Mouse (Mus musculus) limb, embryonic 13.5 days (tissue): Measurements from ENCODE around the gene Phc3. TPM values are rescaled to one million over a fixed set of nuclear protein-coding genes. Genes with fewer than 3 reads are reported as not detected.

Source experiments
- ATAC-seq: fragments of 200-750 bp; cut with Nextera tagmentation; 2 replicates; pipeline ENCODE4 v1.8.0; 2017; ENCODE audit warnings: low read depth, moderate number of reproducible peaks, moderate TSS enrichment; ENCODE audit not compliant: low FRiP score
- H3K27ac ChIP-seq: fragments of 300-500 bp; sonication (generic); 2 replicates; pipeline ENCODE4 v1.5.1; 2015; ENCODE audit warnings: inconsistent platforms, mild to moderate bottlenecking, moderate library complexity
- H3K27me3 ChIP-seq: fragments of 300-500 bp; sonication (generic); 2 replicates; pipeline ENCODE4 v1.6.1; 2015; ENCODE audit warnings: mild to moderate bottlenecking, inconsistent platforms
- H3K36me3 ChIP-seq: fragments of 300-500 bp; sonication (generic); 2 replicates; pipeline ENCODE4 v1.6.1; 2015; ENCODE audit warnings: inconsistent platforms, mild to moderate bottlenecking, moderate library complexity
- H3K4me1 ChIP-seq: fragments of 300-500 bp; sonication (generic); 2 replicates; pipeline ENCODE4 v1.6.1; 2015; ENCODE audit warnings: inconsistent platforms
- H3K4me2 ChIP-seq: fragments of 300-500 bp; sonication (generic); replicated peaks from 2 replicates; pipeline ENCODE4 v1.6.1; 2015; ENCODE audit warnings: inconsistent platforms, mild to moderate bottlenecking, moderate library complexity
- H3K4me3 ChIP-seq: fragments of 300-500 bp; sonication (generic); 2 replicates; pipeline ENCODE4 v1.5.1; 2015; ENCODE audit warnings: moderate library complexity, mild to moderate bottlenecking, inconsistent platforms
- H3K9ac ChIP-seq: fragments of 300-500 bp; sonication (generic); 2 replicates; pipeline ENCODE4 v1.6.1; 2015; ENCODE audit warnings: mild to moderate bottlenecking, inconsistent platforms
- H3K9me3 ChIP-seq: fragments of 300-500 bp; sonication (generic); 2 replicates; pipeline ENCODE4 v1.6.1; 2016; ENCODE audit warnings: inconsistent platforms
- WGBS: fragments of 180-500 bp; shearing (Covaris S2); methylation state at CpG from one replicate; pipeline ENCODE4 v1.1.7; 2015; 5-methylcytosine and 5-hydroxymethylcytosine counted together
- polyA plus RNA-seq: library from polyadenylated mRNA; unstranded; fragments of >200 nt; fragmentation: Nextera tagmentation; extraction: Ambion mirVana; gene quantifications from 2 replicates; pipeline ENCODE4 v1.2.1, GENCODE M21; 2015

Phc3 gene
- polyA plus RNA-seq, 1 experiment from 2014 or later: 7.9 TPM

DNA sequence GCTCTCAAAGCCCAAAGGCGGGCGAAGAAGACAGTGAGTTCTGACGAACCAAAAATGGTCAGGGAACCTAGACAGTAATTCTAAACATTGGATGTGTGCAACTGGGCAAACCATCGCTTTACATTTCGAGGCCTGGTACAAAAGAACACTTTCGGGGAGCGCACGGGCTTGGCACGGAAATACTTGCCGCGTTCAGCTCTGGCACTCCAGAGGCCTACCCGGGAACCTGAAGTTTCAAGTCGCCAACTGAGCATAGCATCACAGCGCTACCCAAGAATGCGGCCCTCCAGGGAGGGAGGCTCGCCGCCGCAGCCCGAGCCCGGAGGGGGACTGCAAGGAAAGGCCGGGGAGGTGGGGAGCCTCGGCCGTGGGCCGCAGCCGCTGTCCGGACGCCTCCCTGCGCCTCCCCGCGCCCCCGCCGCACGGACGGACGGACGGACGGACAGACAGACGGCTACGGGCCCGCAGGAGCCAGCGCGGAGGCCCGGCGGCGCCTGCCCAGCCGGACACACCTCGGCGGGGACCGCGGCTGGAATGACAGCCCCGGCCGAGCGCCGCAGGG is 603 bp downstream of the Phc3 start:
- H3K4me2 ChIP-seq: peak overlapping the region; percentile 65
- peaks cover 28% of the 10 kb centered on the region for H3K36me3 ChIP-seq
- H3K4me1 ChIP-seq: peaks cover 14% of the 10 kb centered on the region
- peak overlapping the region; percentile 99 for H3K4me3 ChIP-seq
- ATAC-seq: peak; percentile 52
- peak overlapping the region; percentile 95 for H3K9ac ChIP-seq
- H3K27ac ChIP-seq: peak overlapping the region; percentile 89
- H3K27me3 ChIP-seq: no peaks in the 10 kb centered on the region
- H3K9me3 ChIP-seq: no peaks in the 10 kb centered on the region
- WGBS: under 1% methylated on average over 42 of the region's 54 CpGs

DNA sequence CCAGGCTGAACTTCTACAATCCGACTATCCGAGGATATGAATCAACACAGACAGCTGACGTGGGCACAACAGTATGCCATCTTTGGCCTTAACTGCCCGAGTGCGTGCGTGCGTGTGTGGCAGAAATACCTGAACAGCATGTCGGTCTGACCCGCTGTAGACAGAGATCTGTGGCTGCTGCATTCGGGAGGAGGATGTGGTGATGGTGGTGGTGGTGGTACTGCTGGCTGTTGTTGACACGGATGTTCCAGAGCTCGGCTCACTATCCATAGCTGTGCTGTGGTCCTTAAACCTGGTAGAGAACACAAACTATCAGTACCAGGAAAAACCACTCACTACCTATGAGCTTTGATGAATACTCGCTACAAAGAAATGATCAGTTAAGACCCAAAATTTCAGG is 3.6 kb downstream of the Phc3 start:
- Histone ChIP-seq H3K4me1 (peaks cover 14% of the 10 kb centered on the region), H3K36me3 (peaks cover 46% of the 10 kb centered on the region), H3K4me2 (no peak overlapping the region), H3K9me3 (no peaks in the 10 kb centered on the region), H3K27me3 (no peaks in the 10 kb centered on the region), H3K27ac (no peak overlapping the region), H3K9ac (no peak overlapping the region), H3K4me3 (no peak overlapping the region)
- 93% methylated on average over 13 of the region's 13 CpGs for WGBS
- no peak for ATAC-seq

DNA sequence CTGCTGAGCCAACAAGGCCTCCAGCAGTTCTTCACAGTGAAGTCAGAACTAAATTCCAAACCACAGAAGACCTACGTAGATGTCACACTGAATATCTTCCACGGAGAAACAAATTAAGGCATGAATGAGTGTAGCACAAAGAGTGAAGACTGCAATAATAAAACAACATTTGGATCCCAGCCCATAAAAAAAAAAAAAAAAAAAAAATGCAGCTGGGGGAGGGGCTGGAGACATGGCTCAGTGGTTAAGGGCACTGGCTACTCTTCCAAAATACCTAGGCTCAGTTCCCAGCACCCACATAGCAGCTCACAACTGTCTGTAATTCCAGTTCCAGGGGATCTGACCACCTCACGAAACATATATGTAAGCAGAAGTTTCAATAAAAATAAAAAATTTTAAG is 5.0 kb downstream of the Phc3 start:
- Histone ChIP-seq H3K4me2 (no peak overlapping the region), H3K4me1 (peaks cover 6% of the 10 kb centered on the region), H3K27ac (no peak overlapping the region), H3K9me3 (no peaks in the 10 kb centered on the region), H3K4me3 (no peak overlapping the region), H3K9ac (no peak overlapping the region), H3K36me3 (peaks cover 60% of the 10 kb centered on the region), H3K27me3 (no peaks in the 10 kb centered on the region)
- WGBS: 90% methylated on average over 3 of the region's 3 CpGs
- no peak for ATAC-seq

DNA sequence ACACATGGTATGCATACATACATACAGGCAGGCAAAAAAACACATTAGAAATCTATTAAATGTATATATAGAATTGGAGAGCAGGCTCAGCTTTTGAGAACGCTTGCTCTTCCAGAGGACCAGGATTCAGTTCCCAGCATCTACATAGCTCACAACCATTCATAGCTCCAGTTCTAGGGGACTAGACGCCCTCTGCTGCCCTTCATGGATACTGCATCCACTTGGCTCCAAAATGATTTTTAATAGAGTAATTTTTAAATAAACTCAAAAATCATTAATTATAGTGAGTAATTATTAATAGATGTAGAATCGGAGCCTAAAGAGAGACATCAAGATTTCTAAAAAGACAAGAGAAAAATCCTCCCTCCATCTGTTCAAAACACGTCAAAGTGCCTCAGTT is 6.1 kb downstream of the Phc3 start:
- Histone ChIP-seq H3K9me3 (no peaks in the 10 kb centered on the region), H3K4me1 (peaks cover 5% of the 10 kb centered on the region), H3K4me2 (no peak overlapping the region), H3K27ac (no peak overlapping the region), H3K4me3 (no peak overlapping the region), H3K9ac (no peak overlapping the region), H3K27me3 (no peaks in the 10 kb centered on the region), H3K36me3 (peaks cover 71% of the 10 kb centered on the region)
- 93% methylated on average over 4 of the region's 4 CpGs for WGBS
- ATAC-seq: no peak

DNA sequence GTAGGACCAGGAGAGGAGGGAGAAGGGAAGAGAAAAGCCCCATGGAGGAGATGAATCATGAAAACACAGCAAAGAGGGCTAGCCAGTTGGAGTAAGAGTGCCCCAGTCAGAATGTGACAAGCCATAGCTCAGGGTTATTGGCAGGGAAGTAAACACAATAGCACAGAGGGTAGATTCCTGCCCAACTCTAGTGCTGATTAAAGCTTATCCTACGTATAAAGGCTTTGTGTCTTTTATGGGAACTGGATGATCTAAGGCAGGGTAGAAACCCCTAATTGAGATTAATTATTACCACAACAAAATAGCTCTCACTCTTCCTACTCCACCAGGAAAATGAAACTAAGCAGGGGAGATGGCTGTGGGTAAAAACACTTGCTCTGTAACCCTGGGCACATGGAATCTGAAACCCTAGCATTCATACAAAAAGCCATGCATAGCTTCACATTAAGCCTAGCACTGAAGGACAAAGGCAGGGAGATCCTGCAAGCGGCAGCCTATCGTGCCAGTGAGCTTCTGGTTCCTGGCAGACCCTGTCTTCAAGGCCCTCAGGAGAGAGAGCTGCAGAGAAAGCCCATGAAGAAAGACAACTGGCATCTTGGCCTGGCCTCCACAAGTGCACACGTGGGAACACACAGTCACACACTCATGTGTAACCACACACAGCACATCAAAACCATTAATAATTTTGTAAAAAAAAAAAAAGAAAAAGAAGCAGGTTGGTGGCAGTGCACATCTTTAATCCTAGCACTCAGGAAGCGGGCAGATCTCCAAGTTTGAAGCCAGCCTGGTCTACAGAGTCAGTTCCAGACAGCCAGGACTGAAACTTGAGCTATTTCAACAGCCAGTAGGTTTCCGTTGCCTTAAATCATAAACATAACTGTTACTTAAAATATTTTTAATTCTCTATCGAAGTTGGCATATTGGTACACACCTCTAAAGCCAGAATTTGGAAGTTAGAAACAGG is 9.1 kb downstream of the Phc3 start:
- Histone ChIP-seq H3K4me1 (no peaks in the 10 kb centered on the region), H3K27me3 (no peaks in the 10 kb centered on the region), H3K9me3 (no peaks in the 10 kb centered on the region), H3K9ac (no peak overlapping the region), H3K4me3 (no peak overlapping the region), H3K36me3 (peaks cover 85% of the 10 kb centered on the region), H3K27ac (no peak overlapping the region), H3K4me2 (no peak overlapping the region)
- ATAC-seq: no peak
- WGBS: 76% methylated on average over 7 of the region's 7 CpGs

DNA sequence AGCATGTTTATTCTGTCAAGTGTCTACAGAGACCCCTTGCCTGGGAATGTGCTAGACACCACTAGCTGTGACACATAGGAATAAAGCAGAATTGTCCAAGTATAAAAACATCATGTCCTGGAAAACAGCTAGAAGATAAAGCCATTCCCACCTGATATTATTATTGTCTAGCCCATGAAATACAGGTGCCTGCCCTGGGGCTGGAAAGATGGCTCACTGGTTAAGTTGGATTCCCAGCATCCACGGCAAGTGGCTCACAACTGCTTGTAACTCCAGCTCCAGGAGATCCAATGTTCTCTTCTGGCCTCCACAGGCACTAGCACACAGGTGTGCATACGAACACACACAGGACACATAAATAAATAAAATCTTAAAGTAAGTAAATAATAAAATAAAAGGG is 10.5 kb downstream of the Phc3 start:
- no peaks in the 10 kb centered on the region for H3K4me1 ChIP-seq
- H3K36me3 ChIP-seq: peaks cover 83% of the 10 kb centered on the region
- ATAC-seq: no peak
- H3K9me3 ChIP-seq: no peaks in the 10 kb centered on the region
- no peaks in the 10 kb centered on the region for H3K27me3 ChIP-seq
- no peak overlapping the region for H3K27ac ChIP-seq
- WGBS: 89% methylated on average over 2 of the region's 2 CpGs
- no peak overlapping the region for H3K9ac ChIP-seq
- H3K4me3 ChIP-seq: no peak overlapping the region
- no peak overlapping the region for H3K4me2 ChIP-seq

DNA sequence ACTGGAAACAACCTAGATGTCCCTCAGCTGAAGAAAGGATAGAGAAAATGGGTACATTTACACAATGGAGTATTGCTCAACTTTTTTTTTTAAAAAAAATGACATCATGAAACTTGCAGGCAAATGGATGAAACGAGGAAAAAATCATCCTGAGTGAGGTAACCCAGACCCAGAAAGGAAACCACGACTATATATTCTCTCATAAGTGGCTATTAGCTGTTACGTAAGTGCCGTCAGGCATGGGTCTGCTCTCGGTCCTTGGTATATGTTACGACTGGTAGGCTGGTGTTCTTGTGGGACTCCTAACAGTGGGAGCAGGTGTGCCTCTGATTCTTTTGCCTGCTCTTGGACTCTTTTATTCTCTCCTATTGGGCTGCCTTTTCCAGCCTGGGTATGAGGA is 12.9 kb downstream of the Phc3 start:
- 91% methylated on average over 6 of the region's 6 CpGs for WGBS
- H3K27ac ChIP-seq: no peak overlapping the region
- no peaks in the 10 kb centered on the region for H3K27me3 ChIP-seq
- H3K9me3 ChIP-seq: no peaks in the 10 kb centered on the region
- peaks cover 82% of the 10 kb centered on the region for H3K36me3 ChIP-seq
- H3K9ac ChIP-seq: no peak overlapping the region
- ATAC-seq: no peak
- no peak overlapping the region for H3K4me3 ChIP-seq
- no peaks in the 10 kb centered on the region for H3K4me1 ChIP-seq
- H3K4me2 ChIP-seq: no peak overlapping the region

DNA sequence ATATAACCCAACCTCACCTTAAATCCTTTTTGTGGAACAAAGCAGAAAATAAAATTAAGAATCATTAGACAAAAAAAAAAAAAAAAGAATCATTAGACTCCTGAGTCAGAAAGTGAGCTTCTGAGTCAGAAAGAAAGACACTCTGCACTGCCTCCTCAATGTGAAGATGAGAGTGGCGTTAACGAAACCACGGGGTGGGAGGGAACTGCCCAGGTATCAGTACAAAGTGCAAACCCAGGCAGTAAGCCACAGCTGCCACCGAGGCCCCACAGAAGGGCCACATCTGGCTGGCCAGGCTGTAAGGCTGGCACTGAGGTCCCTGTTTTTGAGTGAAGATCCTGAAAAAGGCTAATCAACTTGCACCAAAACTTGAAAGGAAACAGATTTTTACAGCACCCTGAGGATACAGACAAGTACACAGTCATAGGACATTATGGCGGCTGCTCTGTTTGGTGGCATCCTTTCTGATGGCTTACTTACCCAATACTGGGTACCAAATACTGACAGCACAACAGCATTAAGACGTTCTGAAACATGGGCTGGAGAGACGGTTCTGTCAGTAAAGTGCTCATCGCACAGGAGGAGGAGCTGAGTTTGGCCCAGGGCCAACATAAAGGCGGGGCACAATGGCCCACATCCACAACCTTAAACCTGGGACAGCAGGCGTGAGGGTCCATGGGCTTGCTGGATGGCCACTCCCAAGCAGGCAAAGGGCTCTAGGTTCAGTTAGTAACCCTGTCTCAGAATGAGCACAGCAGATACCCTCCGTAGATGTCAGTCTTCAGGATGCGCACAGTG is 16.7 kb downstream of the Phc3 start:
- H3K4me3 ChIP-seq: no peak overlapping the region
- H3K27me3 ChIP-seq: no peaks in the 10 kb centered on the region
- 94% methylated on average over 12 of the region's 12 CpGs for WGBS
- H3K4me2 ChIP-seq: no peak overlapping the region
- H3K4me1 ChIP-seq: no peaks in the 10 kb centered on the region
- H3K9me3 ChIP-seq: no peaks in the 10 kb centered on the region
- H3K27ac ChIP-seq: no peak overlapping the region
- ATAC-seq: no peak
- no peak overlapping the region for H3K9ac ChIP-seq
- H3K36me3 ChIP-seq: peaks cover 69% of the 10 kb centered on the region

DNA sequence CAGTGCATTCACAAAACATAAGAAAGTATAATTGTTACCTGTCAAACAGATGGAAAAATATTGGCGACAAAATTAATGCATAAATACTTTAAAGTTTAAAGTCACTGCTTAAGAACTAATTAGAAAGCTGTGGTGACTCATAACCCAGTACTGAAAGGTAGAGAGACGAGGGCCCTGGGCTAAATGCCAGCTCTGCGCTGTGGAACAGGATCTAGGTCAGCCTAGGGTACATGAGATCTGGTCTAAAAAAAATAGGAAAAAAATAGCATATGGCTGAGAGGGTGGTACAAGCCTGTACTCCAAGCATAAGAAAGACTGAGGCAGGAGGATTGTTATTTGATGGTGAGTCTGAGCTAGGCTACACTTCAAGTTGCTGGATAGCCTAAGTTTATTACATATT is 17.6 kb downstream of the Phc3 start:
- no peak overlapping the region for H3K4me3 ChIP-seq
- H3K27ac ChIP-seq: no peak overlapping the region
- 76% methylated on average over 3 of the region's 3 CpGs for WGBS
- no peaks in the 10 kb centered on the region for H3K27me3 ChIP-seq
- no peak overlapping the region for H3K4me2 ChIP-seq
- no peak overlapping the region for H3K9ac ChIP-seq
- H3K4me1 ChIP-seq: no peaks in the 10 kb centered on the region
- H3K36me3 ChIP-seq: peaks cover 70% of the 10 kb centered on the region
- ATAC-seq: no peak
- H3K9me3 ChIP-seq: no peaks in the 10 kb centered on the region

DNA sequence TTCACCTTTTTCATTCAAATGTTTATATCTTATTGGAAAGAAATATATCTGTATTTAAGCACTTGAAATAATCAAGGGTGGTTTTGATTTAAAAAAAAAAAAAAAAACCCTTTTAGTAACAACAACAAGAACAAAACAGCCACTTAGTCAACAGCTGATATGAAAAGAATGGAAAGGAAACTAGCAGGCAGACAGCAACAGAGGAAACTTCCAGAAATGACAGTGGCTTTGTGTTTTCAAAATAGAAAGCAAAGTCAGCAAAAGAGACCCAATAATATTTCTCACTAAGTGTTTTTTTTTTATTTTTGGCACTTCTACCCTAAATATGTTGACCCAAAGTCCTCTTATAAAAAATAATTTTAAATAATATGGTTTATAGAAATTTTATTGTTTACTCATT is 34.8 kb downstream of the Phc3 start:
- Histone ChIP-seq H3K9ac (no peak overlapping the region), H3K4me2 (no peak overlapping the region), H3K36me3 (peaks cover 48% of the 10 kb centered on the region), H3K27ac (no peak overlapping the region), H3K27me3 (no peaks in the 10 kb centered on the region), H3K4me3 (no peak overlapping the region), H3K4me1 (no peaks in the 10 kb centered on the region), H3K9me3 (no peaks in the 10 kb centered on the region)
- no peak for ATAC-seq

DNA sequence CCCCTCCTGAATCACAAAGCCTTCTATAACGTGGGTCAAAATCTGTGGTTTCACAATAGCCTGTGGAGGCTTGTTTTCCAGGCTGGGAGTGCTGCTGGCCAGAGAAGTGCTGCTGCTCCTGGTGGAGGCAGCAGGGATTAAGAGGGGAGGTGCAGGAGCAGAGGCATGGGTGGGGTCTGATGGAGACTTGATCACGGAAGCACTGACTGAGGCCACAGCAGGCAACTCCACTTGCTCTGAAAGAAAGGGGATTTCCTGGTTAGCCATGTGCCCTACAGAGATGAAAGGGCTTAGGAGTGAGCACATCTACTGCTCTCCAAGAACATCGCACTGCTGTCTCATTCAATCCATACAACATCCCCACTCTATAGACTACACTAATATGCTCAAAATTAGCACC is 39.4 kb downstream of the Phc3 start:
- Histone ChIP-seq H3K4me1 (no peaks in the 10 kb centered on the region), H3K27ac (no peak overlapping the region), H3K36me3 (peaks cover 40% of the 10 kb centered on the region), H3K4me2 (no peak overlapping the region), H3K27me3 (no peaks in the 10 kb centered on the region), H3K4me3 (no peak overlapping the region), H3K9ac (no peak overlapping the region), H3K9me3 (no peaks in the 10 kb centered on the region)
- WGBS: 61% methylated on average over 3 of the region's 3 CpGs
- no peak for ATAC-seq

DNA sequence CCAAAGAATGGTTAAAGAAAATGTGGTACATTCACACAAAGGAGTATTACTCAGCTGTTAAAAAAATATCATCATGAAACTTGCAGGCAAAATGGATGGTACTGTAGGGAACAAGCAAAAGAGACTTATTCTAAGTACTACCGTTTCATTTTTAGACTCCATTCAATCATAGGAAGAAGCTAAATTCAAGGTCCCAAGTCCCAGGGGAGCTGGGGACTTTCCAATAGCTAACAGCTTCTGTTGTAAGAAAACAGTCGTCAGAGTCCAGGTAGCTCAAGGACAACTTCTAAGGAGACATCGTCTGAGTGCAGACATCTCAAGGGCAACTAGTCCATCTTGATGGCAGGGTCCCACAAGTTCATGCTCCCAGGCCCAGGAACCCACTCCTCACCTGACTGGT is 41.6 kb downstream of the Phc3 start:
- Histone ChIP-seq H3K9me3 (no peaks in the 10 kb centered on the region), H3K4me1 (no peaks in the 10 kb centered on the region), H3K27me3 (no peaks in the 10 kb centered on the region), H3K4me3 (no peak overlapping the region), H3K9ac (no peak overlapping the region), H3K36me3 (peaks cover 44% of the 10 kb centered on the region), H3K4me2 (no peak overlapping the region), H3K27ac (no peak overlapping the region)
- 97% methylated on average over 3 of the region's 3 CpGs for WGBS
- no peak for ATAC-seq
